12 mouse cellular contexts compared by ENCODE assay signal in genomic region chr10:75173056-75173455, GRCm38 (mm10). TPM values are rescaled to one million over a fixed set of nuclear protein-coding genes. Genes with fewer than 3 reads are reported as not detected.
DNase-seq lines count a peak whose midpoint lies in the region; ATAC-seq and TF ChIP-seq lines count a peak whose summit lies in the region.
"Had no signal": no experiment of that assay in that cellular context is flagged by ENCODE, and none has a peak within 500 bp of the region (broad histone marks: within the 10 kb centered on the region; RNA-seq: fewer than 3 reads in every experiment).

No protein-coding gene starts in this region.

- no peak overlapping the region for H3K4me3 ChIP-seq in forebrain, embryonic 10.5 days
- no peak overlapping the region for H3K4me3 ChIP-seq in forebrain, embryonic 11.5 days (ENCODE audit: low read depth, low read length)
- no peak overlapping the region for H3K4me3 ChIP-seq in neural tube, embryonic 15.5 days (replicated peaks)
- no peak overlapping the region for H3K4me3 ChIP-seq in stomach, postnatal 0 days (ENCODE audit: low read depth, low read length)
- H3K4me3 ChIP-seq: limb, embryonic 12.5 days had no signal

- no peak for TF ChIP-seq EP300 in stomach, postnatal 0 days (optimal IDR thresholded peaks at IDR 0.05)

- 92% methylated on average over 8 of the region's 8 CpGs for WGBS in forebrain, embryonic 10.5 days
- 82% methylated on average over 8 of the region's 8 CpGs for WGBS in forebrain, embryonic 11.5 days
- 84% methylated on average over 8 of the region's 8 CpGs for WGBS in neural tube, embryonic 15.5 days
- WGBS in stomach, postnatal 0 days, result 63% methylated on average over 8 of the region's 8 CpGs

- no peak overlapping the region for H3K4me2 ChIP-seq in forebrain, embryonic 11.5 days (ENCODE audit: low read depth, low read length, severe bottlenecking)
- H3K4me2 ChIP-seq in neural tube, embryonic 15.5 days, result no peak overlapping the region
- no peak overlapping the region for H3K4me2 ChIP-seq in stomach, postnatal 0 days (replicated peaks; ENCODE audit: low read depth)
- H3K4me2 ChIP-seq: limb, embryonic 12.5 days had no signal

- no peaks in the 10 kb centered on the region; the same call in 1 of the 2 replicates for H3K9me3 ChIP-seq in forebrain, embryonic 10.5 days
- H3K9me3 ChIP-seq in forebrain, embryonic 11.5 days (ENCODE audit: control insufficient read depth, low read length), result no peaks in the 10 kb centered on the region
- H3K9me3 ChIP-seq in neural tube, embryonic 15.5 days (replicated peaks), result no peaks in the 10 kb centered on the region
- no peaks in the 10 kb centered on the region for H3K9me3 ChIP-seq in stomach, postnatal 0 days (ENCODE audit: control insufficient read depth, low read length)
- H3K9me3 ChIP-seq: limb, embryonic 12.5 days had no signal

- peaks cover 90% of the 10 kb centered on the region for H3K36me3 ChIP-seq in forebrain, embryonic 10.5 days (replicated peaks)
- H3K36me3 ChIP-seq in forebrain, embryonic 11.5 days (ENCODE audit: control insufficient read depth, insufficient read depth, low read length), result peaks cover 4% of the 10 kb centered on the region
- peaks cover 79% of the 10 kb centered on the region for H3K36me3 ChIP-seq in neural tube, embryonic 15.5 days
- H3K36me3 ChIP-seq in stomach, postnatal 0 days (ENCODE audit: control insufficient read depth, insufficient read depth, low read length), result peaks cover 13% of the 10 kb centered on the region; the same call in 1 of the 2 replicates

- ATAC-seq in forebrain, embryonic 11.5 days (replicated peaks; ENCODE audit: low FRiP score), result no peak
- no peak for ATAC-seq in neural tube, embryonic 15.5 days (ENCODE audit: low FRiP score)
- no peak for ATAC-seq in stomach, postnatal 0 days (ENCODE audit: low FRiP score, low TSS enrichment)

- DNase-seq in forebrain, embryonic 10.5 days (ENCODE audit: extremely low spot score, low spot score), result no peak
- DNase-seq in forebrain, embryonic 11.5 days (ENCODE audit: low spot score), result no peak
- peak; percentile 32 for DNase-seq in kidney, adult 18-20 months
- DNase-seq in kidney, adult 8-10 months, result no peak
- DNase-seq in neural tube, embryonic 10.5 days (ENCODE audit: extremely low spot score, low spot score), result no peak
- no peak for DNase-seq in stomach, postnatal 0 days (ENCODE audit: low spot score)
- DNase-seq in frontal cortex, postnatal 14 days (ENCODE audit: low spot score in 2 of 2), result no peak
- DNase-seq: cerebellum, adult 8-10 months; retina, postnatal 1 day; thymus, postnatal 4 days had no signal

- no peaks in the 10 kb centered on the region for H3K4me1 ChIP-seq in forebrain, embryonic 10.5 days
- no peaks in the 10 kb centered on the region for H3K4me1 ChIP-seq in forebrain, embryonic 11.5 days (replicated peaks; ENCODE audit: control insufficient read depth, insufficient read depth, low read length)
- H3K4me1 ChIP-seq in neural tube, embryonic 15.5 days, result no peaks in the 10 kb centered on the region
- H3K4me1 ChIP-seq in stomach, postnatal 0 days (replicated peaks; ENCODE audit: control insufficient read depth, insufficient read depth), result no peaks in the 10 kb centered on the region
- H3K4me1 ChIP-seq: limb, embryonic 12.5 days had no signal

- H3K27ac ChIP-seq in forebrain, embryonic 10.5 days, result 0 out of 2 replicates have a peak overlapping the region, but pooled peaks have one; percentile 1
- H3K27ac ChIP-seq in forebrain, embryonic 11.5 days (ENCODE audit: low read depth, low read length), result no peak overlapping the region
- peak overlapping the region; percentile 18; the same call in 1 of the 2 replicates for H3K27ac ChIP-seq in neural tube, embryonic 15.5 days (replicated peaks)
- H3K27ac ChIP-seq in stomach, postnatal 0 days (replicated peaks), result peak overlapping the region; percentile 18; the same call in 1 of the 2 replicates
- H3K27ac ChIP-seq: limb, embryonic 12.5 days had no signal

- no peak for TF ChIP-seq CTCF in stomach, postnatal 0 days (IDR thresholded peaks at IDR 0.05; ENCODE audit: low read depth)

- no peak overlapping the region for H3K9ac ChIP-seq in forebrain, embryonic 11.5 days (ENCODE audit: low read length)
- no peak overlapping the region for H3K9ac ChIP-seq in neural tube, embryonic 15.5 days (replicated peaks)
- H3K9ac ChIP-seq in stomach, postnatal 0 days (ENCODE audit: low read length), result no peak overlapping the region
- H3K9ac ChIP-seq: limb, embryonic 12.5 days had no signal

- no peaks in the 10 kb centered on the region for H3K27me3 ChIP-seq in forebrain, embryonic 10.5 days (ENCODE audit: poor library complexity, severe bottlenecking)
- H3K27me3 ChIP-seq in forebrain, embryonic 11.5 days (ENCODE audit: control insufficient read depth, insufficient read depth, low read length), result no peaks in the 10 kb centered on the region
- H3K27me3 ChIP-seq in neural tube, embryonic 15.5 days (replicated peaks), result no peaks in the 10 kb centered on the region
- H3K27me3 ChIP-seq in stomach, postnatal 0 days (ENCODE audit: control insufficient read depth, insufficient read depth, low read length), result no peaks in the 10 kb centered on the region
- H3K27me3 ChIP-seq: limb, embryonic 12.5 days had no signal

RNA-seq across cellular contexts. Expression of gene Specc1l, which starts 38.8 kb away (rescaled TPM):
- 34.2 and 36.5 TPM in 2 replicates for polyA plus RNA-seq in forebrain, embryonic 10.5 days (2016; fragmentation: Nextera tagmentation; extraction: Ambion mirVana)
- 29.0 and 29.4 TPM in 2 replicates for polyA plus RNA-seq in forebrain, embryonic 11.5 days (2014; fragmentation: Nextera tagmentation; extraction: Ambion mirVana)
- 25.1 and 25.2 TPM in 2 replicates for polyA plus RNA-seq in neural tube, embryonic 15.5 days (2015; fragmentation: Nextera tagmentation; extraction: Ambion mirVana)
- 9.2 and 9.4 TPM in 2 replicates for polyA plus RNA-seq in stomach, postnatal 0 days (2015; fragmentation: Nextera tagmentation; extraction: Ambion mirVana)
